Mouse (Mus musculus) spleen, adult 2 months (tissue): Measurements from ENCODE around the gene Agap1.

Experiments used
- CTCF ChIP-seq: fragments of 200-500 bp; IDR thresholded peaks from 2 replicates; pipeline ENCODE4 v1.5.1; 2011; ENCODE audit warnings: mild to moderate bottlenecking, inconsistent platforms; ENCODE audit not compliant: insufficient read depth, insufficient read length, insufficient replicate concordance; ENCODE audit errors: extremely low read depth
- POLR2A ChIP-seq: fragments of 200-500 bp; IDR thresholded peaks from 2 replicates; pipeline ENCODE4 v1.6.1; 2011; ENCODE audit warnings: low read depth, low read length, inconsistent platforms

DNA sequence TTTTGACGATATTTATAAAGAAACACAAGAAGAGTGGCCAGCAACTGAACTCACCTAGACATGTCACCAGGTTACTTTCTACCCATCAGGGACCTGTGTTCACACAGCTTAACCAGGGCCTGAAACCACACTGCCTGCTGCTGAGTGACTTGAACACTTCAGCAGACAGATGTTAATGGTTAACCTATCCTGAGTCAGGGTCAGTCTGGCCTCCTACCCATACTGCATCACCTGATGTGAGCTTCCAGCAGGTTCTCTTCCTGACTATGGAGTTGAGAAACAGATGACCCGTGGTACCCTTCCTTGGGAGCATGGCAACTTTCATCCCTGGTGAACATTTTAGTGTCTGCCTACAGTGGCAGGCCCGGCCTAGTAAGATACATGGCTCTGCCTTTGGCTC is 367.8 kb downstream of the Agap1 start:
- TF ChIP-seq CTCF (no peak), POLR2A (no peak)
